Mouse (Mus musculus): Measurements from ENCODE around the gene Foxp2.

Gene Foxp2

DNA sequence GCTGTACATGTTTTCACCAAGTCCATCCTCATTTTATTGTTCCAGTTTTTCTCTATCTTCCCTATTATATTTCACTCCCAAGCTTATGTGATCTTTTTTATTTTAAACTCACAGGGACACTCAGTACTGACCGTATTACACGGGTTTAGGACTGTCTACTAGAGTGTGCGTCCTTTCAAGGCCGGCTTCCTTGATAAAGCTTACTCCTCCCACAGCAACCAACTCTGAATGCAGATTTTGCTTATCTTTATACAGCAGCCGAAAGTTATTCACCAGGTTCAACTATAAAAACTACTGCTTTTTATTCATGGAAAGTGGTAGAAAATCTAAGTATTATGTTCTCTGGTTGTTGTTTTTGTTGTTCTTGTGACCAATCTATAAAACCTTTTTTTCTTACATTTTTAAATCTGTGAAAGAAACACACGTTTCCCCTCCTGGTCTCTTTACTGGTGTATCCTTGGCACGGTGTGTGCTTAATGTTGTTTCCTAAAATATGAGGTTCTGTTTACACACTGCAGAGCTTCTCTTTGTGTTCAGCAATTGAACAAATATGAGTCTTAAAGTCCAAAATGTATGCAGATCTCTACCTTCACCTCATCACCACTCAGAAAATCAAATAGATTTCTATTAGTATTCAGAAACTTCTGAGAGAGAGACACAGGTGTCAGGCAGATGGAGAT, 128.4 kb downstream of the Foxp2 start:
- in situ Hi-C loops (cut with MboI; ENCODE audit: low pct_unique_long_range_greater_than_20kb in 1 of 2, low sequenced_read_pairs in 2 of 2, unreplicated experiment in 1 of 2), result no loop called here

DNA sequence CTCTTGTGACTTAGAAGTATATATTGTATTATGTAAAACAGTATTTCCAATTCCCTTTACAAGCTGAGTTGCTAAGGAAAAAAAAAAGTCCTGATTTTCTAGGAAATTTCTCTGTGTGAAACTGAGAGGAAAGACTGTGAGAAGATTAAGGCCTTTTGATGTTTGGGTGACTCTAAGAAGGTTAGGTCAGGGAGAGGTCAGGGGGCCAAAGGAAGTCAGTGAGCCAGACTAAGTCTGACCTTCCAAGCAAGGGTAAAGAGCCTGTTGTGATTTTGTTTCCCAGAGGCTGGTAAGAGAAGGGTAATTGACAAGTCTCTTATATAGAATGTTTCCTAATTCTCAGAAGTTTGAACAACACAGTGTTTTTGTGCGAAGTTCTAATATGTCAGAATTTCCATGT, 162.1 kb downstream of the Foxp2 start:
- in situ Hi-C loops (cut with MboI; ENCODE audit: low pct_unique_long_range_greater_than_20kb in 1 of 2, low sequenced_read_pairs in 2 of 2, unreplicated experiment in 1 of 2), result no loop called here

DNA sequence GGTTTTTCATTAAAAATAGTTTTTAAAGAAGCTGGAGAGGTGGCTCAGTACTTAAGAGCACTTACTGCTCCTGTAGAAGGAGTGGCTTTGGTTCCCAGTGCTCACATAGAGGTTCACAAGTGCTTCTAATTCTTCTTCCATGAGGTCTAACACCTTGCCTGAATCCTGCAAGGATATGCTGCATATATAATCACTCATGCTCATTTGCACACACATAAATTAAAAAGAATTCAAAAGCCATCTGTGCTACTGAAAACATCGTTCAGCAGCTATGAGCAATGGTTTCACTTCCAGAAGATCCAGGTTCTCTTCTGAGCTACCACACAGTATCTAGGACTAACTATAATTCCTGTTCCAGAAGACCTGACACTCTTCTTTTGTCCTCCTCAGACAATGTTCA, 200.4 kb downstream of the Foxp2 start:
- in situ Hi-C loops (cut with MboI; ENCODE audit: low pct_unique_long_range_greater_than_20kb in 1 of 2, low sequenced_read_pairs in 2 of 2, unreplicated experiment in 1 of 2), result no loop called here

DNA sequence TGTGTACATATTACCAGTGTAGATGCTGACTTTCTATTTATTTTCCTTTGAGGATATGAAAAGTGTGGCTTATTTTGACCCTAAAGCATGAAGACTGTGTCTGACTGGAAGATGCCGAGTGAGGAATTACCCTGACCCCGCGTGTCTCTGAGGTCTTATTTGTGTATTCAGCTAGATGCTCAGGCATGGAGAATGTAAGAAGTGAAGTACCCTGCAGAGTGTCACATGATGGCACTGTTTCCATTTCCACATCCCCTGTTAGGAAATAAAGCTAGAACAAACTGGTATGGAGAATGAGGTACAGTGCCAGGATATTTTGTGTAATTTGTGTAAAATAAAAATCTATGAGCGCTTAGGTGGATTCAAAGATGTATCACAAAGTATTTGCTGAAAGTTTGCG, 219.8 kb downstream of the Foxp2 start:
- in situ Hi-C loops (cut with MboI; ENCODE audit: low pct_unique_long_range_greater_than_20kb in 1 of 2, low sequenced_read_pairs in 2 of 2, unreplicated experiment in 1 of 2), result no loop called here

DNA sequence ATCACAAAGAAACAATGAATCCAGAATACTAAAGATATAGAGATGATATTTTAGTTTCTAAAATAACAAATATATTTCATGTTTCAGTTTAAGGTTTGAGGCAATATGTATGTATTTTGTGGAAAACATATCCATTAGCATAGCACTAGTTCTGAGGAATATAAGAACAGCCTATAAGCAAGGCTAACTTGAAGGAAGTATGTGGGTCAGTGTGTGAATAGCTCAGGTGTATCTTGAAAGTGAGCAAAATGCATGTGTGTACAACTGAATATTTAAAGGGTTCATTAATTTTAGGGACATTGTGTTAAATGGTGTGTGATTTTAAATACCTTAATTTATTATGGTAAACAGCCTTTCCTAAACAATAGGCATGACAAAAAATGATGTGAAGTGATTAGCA, 220.2 kb downstream of the Foxp2 start:
- in situ Hi-C loops (cut with MboI; ENCODE audit: low pct_unique_long_range_greater_than_20kb in 1 of 2, low sequenced_read_pairs in 2 of 2, unreplicated experiment in 1 of 2), result no loop called here

DNA sequence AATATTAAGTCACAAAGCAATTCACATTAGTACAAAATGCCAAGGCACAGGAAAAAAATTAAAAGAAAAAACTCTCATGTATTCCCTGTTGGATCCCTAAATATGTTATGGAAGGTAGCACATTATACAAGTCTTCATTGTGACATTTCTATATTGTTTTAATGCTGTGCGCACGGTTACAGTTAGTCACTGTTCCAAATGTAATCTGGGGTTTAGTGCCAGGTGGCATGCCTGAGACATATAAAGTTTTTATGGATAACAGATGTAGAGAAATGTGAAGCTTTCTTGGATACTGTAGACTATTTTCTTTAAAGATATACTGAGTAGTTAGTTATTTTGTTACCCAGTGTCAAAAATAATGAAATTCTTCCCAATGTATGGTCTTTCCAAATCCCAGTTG, 229.0 kb downstream of the Foxp2 start:
- in situ Hi-C loops (cut with MboI; ENCODE audit: low pct_unique_long_range_greater_than_20kb in 1 of 2, low sequenced_read_pairs in 2 of 2, unreplicated experiment in 1 of 2), result no loop called here

DNA sequence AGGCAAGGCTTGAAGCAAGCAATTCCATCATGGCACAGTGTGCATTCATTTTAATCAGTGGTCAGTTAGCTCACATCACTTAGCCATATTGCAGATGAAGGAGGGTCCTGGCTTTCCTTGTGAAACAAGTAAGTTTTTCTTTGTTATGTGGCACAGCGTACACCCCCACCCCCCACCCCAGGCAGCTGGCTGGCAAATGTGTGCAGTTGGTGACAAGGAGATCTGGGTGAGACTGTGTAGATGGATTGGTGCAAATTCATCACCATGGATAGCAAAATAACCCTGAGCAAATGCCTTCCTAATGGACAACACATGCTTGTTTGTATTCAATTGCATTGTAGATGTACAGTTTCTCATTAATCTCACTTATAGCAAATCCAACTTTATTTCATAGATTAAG, 240.9 kb downstream of the Foxp2 start:
- in situ Hi-C loops (cut with MboI; ENCODE audit: low pct_unique_long_range_greater_than_20kb in 1 of 2, low sequenced_read_pairs in 2 of 2, unreplicated experiment in 1 of 2), result no loop called here

DNA sequence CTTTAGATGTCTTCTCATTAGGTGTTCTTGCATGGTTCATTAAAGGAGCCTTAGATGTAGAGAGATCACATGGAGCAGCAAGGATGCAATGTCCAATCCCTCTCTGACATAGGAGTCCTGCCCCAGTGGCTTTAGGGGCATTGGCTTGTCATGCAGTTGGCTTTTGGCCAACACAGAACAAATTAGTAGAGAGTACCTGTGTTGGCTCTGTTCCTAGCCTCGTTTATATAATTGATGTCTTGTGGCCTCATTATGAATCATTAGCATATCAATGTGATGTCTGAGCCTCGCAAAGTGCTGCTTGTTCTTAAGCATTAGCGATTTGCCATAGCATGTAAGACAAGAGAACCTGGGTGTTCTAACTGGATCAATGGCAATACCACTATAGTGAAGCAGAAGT, 250.5 kb downstream of the Foxp2 start:
- in situ Hi-C loops (cut with MboI; ENCODE audit: low pct_unique_long_range_greater_than_20kb in 1 of 2, low sequenced_read_pairs in 2 of 2, unreplicated experiment in 1 of 2), result no loop called here

DNA sequence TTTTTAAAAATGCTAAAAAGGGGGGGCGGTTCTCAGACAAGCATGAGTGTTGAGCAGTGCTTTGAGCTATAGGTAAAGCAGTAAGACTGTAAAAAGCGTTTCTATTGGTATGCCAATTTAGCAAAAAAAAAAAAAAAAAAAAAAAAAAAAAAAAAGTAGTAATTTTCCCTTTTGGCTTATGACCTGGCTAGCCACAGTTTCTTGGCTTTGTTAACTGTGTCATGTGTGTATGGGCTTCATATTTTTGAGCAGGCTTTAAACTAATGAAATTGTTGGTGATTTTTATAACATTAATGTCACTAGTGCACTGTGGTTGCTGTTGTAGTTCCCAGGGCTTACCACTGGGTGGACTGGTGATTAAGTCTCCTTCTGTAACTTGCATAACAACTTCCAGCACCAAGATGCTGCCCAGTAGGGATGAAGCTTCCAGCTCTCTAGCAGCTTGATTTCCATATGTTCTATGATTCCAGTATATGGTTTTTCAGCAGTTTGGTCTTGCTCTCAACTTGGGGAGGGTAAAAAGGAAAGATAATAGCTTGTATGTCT, 262.4 kb downstream of the Foxp2 start:
- in situ Hi-C loops (cut with MboI; ENCODE audit: low pct_unique_long_range_greater_than_20kb in 1 of 2, low sequenced_read_pairs in 2 of 2, unreplicated experiment in 1 of 2), result no loop called here

DNA sequence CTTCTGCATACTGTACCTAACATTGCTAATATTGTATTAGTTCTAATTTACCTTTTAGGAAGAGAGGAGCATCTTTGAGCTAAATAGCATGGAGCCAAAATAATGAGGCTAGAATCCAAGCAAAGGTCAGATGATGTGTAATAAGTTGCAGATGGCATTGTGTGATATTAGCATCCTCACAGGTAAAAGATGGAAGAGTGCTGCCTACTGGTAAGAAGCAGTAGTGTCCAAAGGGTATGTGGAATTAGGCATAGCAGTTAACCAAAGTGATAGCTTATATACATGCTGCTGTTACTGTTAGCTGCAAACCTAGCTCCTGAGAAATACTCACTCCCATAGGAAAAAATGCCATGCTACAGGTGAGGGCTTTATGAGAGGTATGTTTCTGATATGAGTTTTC, 275.6 kb downstream of the Foxp2 start:
- in situ Hi-C loops (cut with MboI; ENCODE audit: low pct_unique_long_range_greater_than_20kb in 1 of 2, low sequenced_read_pairs in 2 of 2, unreplicated experiment in 1 of 2), result no loop called here

DNA sequence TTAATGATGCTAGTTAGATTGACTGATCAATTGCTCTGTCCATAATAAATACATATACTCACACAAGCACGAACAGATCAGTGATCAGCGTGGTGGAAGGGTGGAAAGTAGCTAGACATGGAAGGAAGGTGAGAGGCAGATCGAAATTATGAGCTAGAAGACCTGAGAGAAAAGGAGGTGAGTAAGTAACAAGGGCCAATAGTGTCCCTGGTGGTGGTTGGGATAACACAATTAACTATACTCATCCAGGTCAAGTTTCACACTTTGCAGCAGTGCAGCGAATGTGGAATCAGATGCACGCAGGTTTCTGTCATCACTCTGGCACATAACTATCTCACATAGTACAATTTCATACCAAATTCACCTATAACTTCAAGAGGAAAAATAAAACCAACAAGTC, 291.7 kb downstream of the Foxp2 start:
- in situ Hi-C loops (cut with MboI; ENCODE audit: low pct_unique_long_range_greater_than_20kb in 1 of 2, low sequenced_read_pairs in 2 of 2, unreplicated experiment in 1 of 2), result no loop called here

DNA sequence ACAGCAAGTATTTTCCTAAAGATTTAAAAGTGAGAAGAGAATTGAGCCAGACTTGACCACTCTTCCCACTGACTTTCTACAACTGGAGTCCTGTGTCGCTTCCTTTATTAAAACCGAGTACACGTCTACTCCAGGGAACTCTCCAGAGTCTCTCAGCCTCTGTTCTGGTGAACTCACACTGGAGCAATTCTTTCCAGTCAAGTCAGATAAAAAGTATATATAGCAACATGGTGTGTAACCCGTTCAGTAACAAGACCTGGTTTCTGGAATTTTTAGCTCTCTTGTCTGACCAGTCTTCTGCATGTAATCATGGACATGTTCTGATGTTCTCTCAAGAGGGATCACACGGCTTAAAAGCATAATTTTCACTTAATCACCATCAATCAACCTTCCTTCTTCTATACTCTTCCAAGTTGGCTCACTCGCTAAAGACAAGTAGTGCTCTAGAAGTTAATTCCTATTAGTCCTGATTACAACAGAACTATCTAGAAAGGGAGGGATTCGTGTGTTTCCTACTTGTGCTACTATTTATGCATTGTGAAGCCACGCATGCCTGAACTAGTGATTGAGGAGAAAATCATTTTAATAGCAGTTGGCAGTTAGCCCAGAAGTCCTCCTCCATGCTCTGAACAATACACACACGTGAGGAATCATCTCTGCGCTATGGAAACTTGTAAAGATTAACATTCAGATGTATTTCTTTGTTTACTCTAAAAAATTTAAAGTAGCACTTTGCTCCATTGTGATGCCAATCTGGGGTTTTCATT, 341.2 kb downstream of the Foxp2 start:
- in situ Hi-C loops (cut with MboI; ENCODE audit: low pct_unique_long_range_greater_than_20kb in 1 of 2, low sequenced_read_pairs in 2 of 2, unreplicated experiment in 1 of 2), result no loop called here

DNA sequence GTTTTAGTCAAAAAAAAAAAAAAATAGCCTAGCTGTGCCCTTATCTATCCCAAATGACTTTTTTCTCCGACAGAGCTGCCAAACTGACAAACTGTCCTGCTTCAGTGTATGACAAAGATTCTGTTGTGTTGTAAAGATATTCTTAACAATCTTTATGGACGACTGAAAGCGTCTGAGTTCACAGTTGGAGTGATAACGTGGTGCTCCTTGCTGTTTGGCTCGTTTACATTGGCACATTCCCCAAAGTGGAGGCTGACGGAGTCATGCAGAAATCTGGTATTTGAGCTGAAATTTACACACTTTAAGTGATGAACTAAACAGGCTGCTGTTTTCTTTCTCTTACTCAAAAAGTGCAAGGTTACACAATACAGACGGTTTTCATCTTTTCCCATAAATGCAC, 356.2 kb downstream of the Foxp2 start:
- in situ Hi-C loops (cut with MboI; ENCODE audit: low pct_unique_long_range_greater_than_20kb in 1 of 2, low sequenced_read_pairs in 2 of 2, unreplicated experiment in 1 of 2), result no loop called here

DNA sequence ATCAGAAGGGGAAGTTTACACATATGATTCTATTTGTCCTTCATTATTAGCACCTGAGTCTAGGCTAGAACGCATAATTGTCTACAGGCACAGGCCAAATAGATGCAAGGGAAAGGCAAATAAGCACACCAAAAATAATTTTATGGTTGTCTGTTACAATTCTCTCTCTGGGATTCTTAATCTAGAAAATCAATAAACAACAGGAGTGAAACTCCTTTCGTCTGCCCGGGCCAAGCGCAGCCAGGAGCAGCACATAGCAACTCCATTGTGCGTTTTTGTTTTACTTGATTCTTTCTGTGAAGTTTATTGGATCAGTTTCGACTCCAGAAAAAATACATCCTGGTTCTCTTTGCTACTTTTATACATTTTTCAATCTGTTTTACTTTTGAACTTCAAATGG, 356.7 kb downstream of the Foxp2 start:
- in situ Hi-C loops (cut with MboI; ENCODE audit: low pct_unique_long_range_greater_than_20kb in 1 of 2, low sequenced_read_pairs in 2 of 2, unreplicated experiment in 1 of 2), result no loop called here

DNA sequence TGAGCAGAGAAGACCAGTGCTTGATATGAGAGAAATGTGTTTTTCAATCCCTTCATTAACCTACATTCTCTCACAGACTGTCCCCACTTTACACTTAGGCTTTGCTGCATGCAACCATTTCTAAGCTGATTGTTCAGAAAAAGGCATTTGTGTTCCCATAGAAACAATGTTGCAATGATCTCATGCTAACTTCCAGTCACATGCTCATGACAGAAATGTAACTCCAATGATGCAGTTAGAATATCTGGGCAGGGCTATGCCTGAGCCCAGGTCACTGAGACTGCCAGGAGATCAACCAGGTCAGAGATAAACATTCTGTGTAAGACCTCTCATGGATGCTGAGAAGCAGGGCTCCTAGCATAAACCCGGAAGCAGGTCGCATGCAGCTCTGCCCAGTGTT, 367.0 kb downstream of the Foxp2 start:
- in situ Hi-C loops (cut with MboI; ENCODE audit: low pct_unique_long_range_greater_than_20kb in 1 of 2, low sequenced_read_pairs in 2 of 2, unreplicated experiment in 1 of 2), result no loop called here

DNA sequence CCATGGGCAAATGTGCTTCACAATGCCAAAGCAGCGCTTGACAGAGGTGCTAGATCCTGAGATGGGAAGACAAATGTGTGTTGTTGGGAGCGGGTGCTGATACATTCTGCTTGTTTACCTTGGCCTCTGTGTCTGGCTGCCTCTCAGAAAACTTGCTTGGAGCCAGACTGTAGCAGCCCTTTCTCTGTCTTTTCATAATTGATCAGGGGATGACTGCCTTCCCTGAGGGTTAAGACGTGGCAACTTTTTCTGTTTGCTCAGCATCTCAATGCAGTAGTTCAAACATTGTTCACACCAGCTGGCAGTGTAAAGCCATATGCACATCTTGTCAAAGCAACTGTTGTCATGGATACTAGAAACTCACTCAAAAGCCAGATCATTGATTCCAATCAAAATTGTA, 384.1 kb downstream of the Foxp2 start:
- in situ Hi-C loops (cut with MboI; ENCODE audit: low pct_unique_long_range_greater_than_20kb in 1 of 2, low sequenced_read_pairs in 2 of 2, unreplicated experiment in 1 of 2), result no loop called here

DNA sequence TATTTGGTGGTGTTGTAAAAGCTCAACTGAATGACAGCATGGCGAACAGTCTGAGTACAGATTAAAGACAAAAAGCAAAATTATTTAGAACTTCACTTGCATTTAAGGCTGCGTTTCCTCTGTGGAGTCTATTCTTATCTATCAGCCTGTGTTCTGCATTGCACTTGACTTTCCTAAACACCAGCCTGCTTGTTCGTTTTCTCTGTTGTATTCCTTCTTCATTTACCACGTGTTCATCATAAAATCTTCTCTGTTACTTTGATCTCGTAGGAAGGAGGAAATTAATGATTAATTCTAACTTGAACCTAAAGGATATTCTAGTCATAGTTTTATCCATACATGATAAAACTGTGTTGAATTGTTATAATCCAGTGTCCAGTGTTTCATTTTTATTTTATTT, 392.9 kb downstream of the Foxp2 start:
- in situ Hi-C loops (cut with MboI; ENCODE audit: low pct_unique_long_range_greater_than_20kb in 1 of 2, low sequenced_read_pairs in 2 of 2, unreplicated experiment in 1 of 2), result no loop called here

DNA sequence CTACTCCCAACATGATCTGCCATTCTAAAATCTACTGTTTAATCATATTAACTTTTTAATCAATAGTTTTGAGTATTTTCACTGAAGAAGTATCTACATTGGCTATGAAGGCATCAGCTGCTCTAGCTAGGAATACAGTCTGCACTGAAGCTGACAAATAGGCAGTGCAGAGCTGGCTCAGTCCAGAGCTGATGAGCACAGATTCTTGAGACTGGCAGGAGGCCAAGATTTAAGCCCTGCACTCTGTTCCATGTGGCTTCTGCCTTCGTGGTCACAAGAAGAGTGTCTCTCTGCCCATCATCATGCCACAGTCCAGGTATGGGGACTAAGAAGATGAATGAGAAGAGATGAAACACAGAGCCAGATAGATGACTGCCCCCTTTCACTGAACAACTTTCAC, 398.1 kb downstream of the Foxp2 start:
- in situ Hi-C loops (cut with MboI; ENCODE audit: low pct_unique_long_range_greater_than_20kb in 1 of 2, low sequenced_read_pairs in 2 of 2, unreplicated experiment in 1 of 2), result no loop called here

DNA sequence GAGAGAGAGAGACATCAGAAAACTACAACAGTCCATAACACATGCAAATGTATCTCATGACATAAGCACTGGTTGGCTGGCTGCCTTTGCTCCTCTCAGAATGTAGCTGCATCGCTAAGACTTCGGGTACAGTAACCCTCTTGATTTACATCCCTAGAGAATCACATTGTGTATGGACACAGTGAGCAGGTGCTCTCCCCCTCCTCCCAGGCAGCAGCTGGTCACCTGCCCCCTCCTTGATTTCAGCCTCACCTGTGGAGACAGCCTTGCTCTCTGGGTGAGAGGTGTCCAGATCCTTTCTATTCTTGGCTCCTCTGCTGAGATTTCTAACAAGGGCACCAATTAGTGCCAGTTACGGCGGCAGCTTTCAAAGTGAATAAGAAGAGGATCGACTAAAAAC, 409.5 kb downstream of the Foxp2 start:
- in situ Hi-C loops (cut with MboI; ENCODE audit: low pct_unique_long_range_greater_than_20kb in 1 of 2, low sequenced_read_pairs in 2 of 2, unreplicated experiment in 1 of 2), result no loop called here

DNA sequence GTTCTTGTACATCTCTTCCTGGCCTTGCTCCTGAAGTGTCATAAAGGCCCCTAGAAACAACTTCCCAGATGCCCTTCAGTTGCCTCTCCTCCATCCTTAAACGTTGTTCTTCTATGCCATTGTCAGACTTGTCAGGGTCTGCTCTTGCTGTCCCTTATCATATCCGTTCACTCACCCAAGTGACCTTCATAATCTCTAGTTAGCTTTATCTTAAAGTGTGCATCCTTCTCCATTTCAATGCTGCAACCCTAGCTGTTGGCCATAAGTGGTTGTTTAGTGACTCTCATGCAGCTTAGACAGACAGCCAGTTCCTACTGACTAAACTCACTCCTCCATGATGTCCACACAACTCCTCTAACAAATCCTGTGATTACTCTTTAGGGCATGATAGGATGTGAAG, 415.8 kb downstream of the Foxp2 start:
- in situ Hi-C loops (cut with MboI; ENCODE audit: low pct_unique_long_range_greater_than_20kb in 1 of 2, low sequenced_read_pairs in 2 of 2, unreplicated experiment in 1 of 2), result no loop called here

Data from mouse embryonic stem cell (cell line).